Mouse (Mus musculus) neural tube, embryonic 14.5 days (tissue): ENCODE measurements around the gene Cyp2c55. TPM values are rescaled to one million over a fixed set of nuclear protein-coding genes. Genes with fewer than 3 reads are reported as not detected.

ENCODE experiments used
- ATAC-seq: fragments of 200-750 bp; cut with Nextera tagmentation; 2 replicates; pipeline ENCODE4 v1.8.0; 2017; ENCODE audit warnings: low read depth, mild to moderate bottlenecking, moderate TSS enrichment, moderate library complexity
- H3K27ac ChIP-seq: fragments of 300-500 bp; sonication (generic); 2 replicates; pipeline ENCODE4 v1.5.1; 2014; ENCODE audit warnings: low read depth, mild to moderate bottlenecking, control low read depth, low read length, moderate library complexity, mixed read lengths
- H3K27me3 ChIP-seq: fragments of 300-500 bp; sonication (generic); 2 replicates; pipeline ENCODE4 v1.6.1; 2014; ENCODE audit warnings: low read length; ENCODE audit not compliant: control insufficient read depth, insufficient read depth
- H3K36me3 ChIP-seq: fragments of 300-500 bp; sonication (generic); 2 replicates; pipeline ENCODE4 v1.6.1; 2014; ENCODE audit warnings: low read length, mixed read lengths; ENCODE audit not compliant: control insufficient read depth, insufficient read depth
- H3K4me1 ChIP-seq: fragments of 300-500 bp; sonication (generic); 2 replicates; pipeline ENCODE4 v1.6.1; 2014; ENCODE audit warnings: low read length; ENCODE audit not compliant: control insufficient read depth, insufficient read depth
- H3K4me2 ChIP-seq: fragments of 300-500 bp; sonication (generic); 2 replicates; pipeline ENCODE4 v1.6.1; 2014; ENCODE audit warnings: mild to moderate bottlenecking, low read depth, low read length, control low read depth
- H3K4me3 ChIP-seq: fragments of 300-500 bp; sonication (generic); 2 replicates; pipeline ENCODE4 v1.5.1; 2014; ENCODE audit warnings: low read depth, low read length, control low read depth, mixed read lengths
- H3K9ac ChIP-seq: fragments of 300-500 bp; sonication (generic); replicated peaks from 2 replicates; pipeline ENCODE4 v1.6.1; 2014; ENCODE audit warnings: low read depth, mild to moderate bottlenecking, control low read depth, low read length, mixed read lengths
- H3K9me3 ChIP-seq: fragments of 300-500 bp; sonication (generic); 2 replicates; pipeline ENCODE4 v1.6.1; 2016; ENCODE audit warnings: low read length; ENCODE audit not compliant: control insufficient read depth
- WGBS: fragments of 180-500 bp; shearing (Covaris S2); extraction: QIAGEN DNeasy Blood & Tissue Kit; methylation state at CpG from one replicate; pipeline ENCODE4 v1.1.7; 2014; 5-methylcytosine and 5-hydroxymethylcytosine counted together
- microRNA-seq: library from miRNA; unstranded; fragments of <30 nt; microRNA quantifications from one replicate; pipeline ENCODE4, GENCODE M21; 2016
- polyA plus RNA-seq: library from polyadenylated mRNA; unstranded; fragments of >200 nt; fragmentation: Nextera tagmentation; extraction: Ambion mirVana; gene quantifications from 2 replicates; pipeline ENCODE4 v1.2.1, GENCODE M21; 2014

Cyp2c55 gene
- polyA plus RNA-seq, 1 experiment from 2014 or later, result not detected

DNA sequence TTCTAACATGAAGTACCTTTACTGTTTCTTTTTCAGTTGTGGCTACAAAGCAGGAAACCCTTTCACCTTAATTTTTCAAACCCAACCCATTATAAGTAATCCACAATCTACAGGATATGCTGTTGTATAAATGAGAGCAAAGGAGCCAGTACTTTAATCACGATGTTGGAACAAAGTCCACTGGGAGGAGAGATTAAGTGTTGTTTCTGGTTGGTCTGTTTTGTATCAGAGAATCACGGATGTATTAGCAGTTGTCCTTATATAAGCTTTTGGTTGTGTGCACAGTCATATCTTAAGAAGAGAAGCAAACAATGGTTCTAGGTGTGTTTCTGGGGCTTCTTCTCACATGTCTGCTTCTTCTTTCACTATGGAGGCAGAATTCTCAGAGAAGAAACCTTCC, 53.9 kb downstream of the Cyp2c55 start, which contains the start of gene Cyp2c65:
TSS of gene Cyp2c65 (plus strand) at position 297 of the 400 bp plus-strand sequence.
- Histone ChIP-seq H3K4me2 (no peak within 1 kb of the TSS), H3K36me3 (no peaks in the 10 kb centered on the region), H3K27ac (no peak within 1 kb of the TSS), H3K4me3 (no peak within 1 kb of the TSS), H3K4me1 (no peaks in the 10 kb centered on the region), H3K9me3 (no peaks in the 10 kb centered on the region), H3K27me3 (no peaks in the 10 kb centered on the region), H3K9ac (no peak within 1 kb of the TSS)
- WGBS, result 71% methylated on average over 2 of the region's 2 CpGs
- no peak for ATAC-seq

Small RNAs within 50 kb of the gene (microRNA-seq; reads per million reads assigned to microRNA genes)
- gene Gm23800, result not detected

Other genes with a start within 250 kb of the Cyp2c55 start
- gene Noc3l, start 187.8 kb upstream of the Cyp2c55 start, polyA plus RNA-seq, result 6.2 and 6.5 TPM in 2 replicates
- gene Tbc1d12, start 170.4 kb upstream of the Cyp2c55 start, polyA plus RNA-seq, result 8.9 and 10.0 TPM in 2 replicates
- 6.3 and 7.6 TPM in 2 replicates for gene Hells, start 76.1 kb upstream of the Cyp2c55 start, polyA plus RNA-seq
- gene Cyp2c65, start 54.0 kb downstream of the Cyp2c55 start, polyA plus RNA-seq, result not detected in 2 replicates
- gene Cyp2c66, start 106.9 kb downstream of the Cyp2c55 start, polyA plus RNA-seq, result not detected in 2 replicates